Mouse (Mus musculus) MEL (cell line): ENCODE measurements around the gene Agbl2. TPM values are rescaled to one million over a fixed set of nuclear protein-coding genes. Genes with fewer than 3 reads are reported as not detected.

Experiments used
- DNase-seq: peaks from one replicate; pipeline ENCODE4 v3.0.0; 2011; ENCODE audit warnings: low read depth, low spot score
- H3K27ac ChIP-seq: 2 replicates; pipeline ENCODE4 v1.5.1; 2012; ENCODE audit warnings: low read depth, mild to moderate bottlenecking, control low read depth, low read length, moderate library complexity; ENCODE audit not compliant: control insufficient read depth
- H3K27me3 ChIP-seq, 2 experiments: fragments of 150-350 bp in 1 of 2; sonication (generic) in 1 of 2; 2 replicates each; pipeline ENCODE4 v1.6.1; 2012; ENCODE audit warnings: low read length in 2 of 2, mild to moderate bottlenecking in 2 of 2, improper control_type of control experiment in 1 of 2, moderate library complexity in 1 of 2; ENCODE audit not compliant: insufficient read depth in 2 of 2, control insufficient read depth in 1 of 2
- H3K36me3 ChIP-seq, 2 experiments: 2 replicates each; pipeline ENCODE4 v1.6.1; 2012 to 2014; ENCODE audit warnings: low read length in 2 of 2, improper control_type of control experiment in 1 of 2, inconsistent platforms in 1 of 2, mild to moderate bottlenecking in 1 of 2; ENCODE audit not compliant: insufficient read depth in 2 of 2, control insufficient read depth in 1 of 2
- H3K4me1 ChIP-seq, 2 experiments: fragments of 150-350 bp in 1 of 2; sonication (generic) in 1 of 2; 2 replicates each; pipeline ENCODE4 v1.6.1; 2012; ENCODE audit warnings: low read length in 2 of 2, improper control_type of control experiment in 1 of 2, mild to moderate bottlenecking in 1 of 2; ENCODE audit not compliant: insufficient read depth in 2 of 2, control insufficient read depth in 1 of 2
- H3K4me3 ChIP-seq, 2 experiments: fragments of 150-350 bp in 1 of 2; sonication (generic) in 1 of 2; 2 replicates each; pipeline ENCODE4 v1.5.1; 2012; ENCODE audit warnings: low read depth in 2 of 2, low read length in 2 of 2, mild to moderate bottlenecking in 2 of 2, moderate library complexity in 2 of 2, control low read depth in 1 of 2, improper control_type of control experiment in 1 of 2; ENCODE audit not compliant: control insufficient read depth in 1 of 2, insufficient read depth in 1 of 2
- H3K79me2 ChIP-seq: 2 replicates; pipeline ENCODE4 v1.6.1; 2012; ENCODE audit warnings: mild to moderate bottlenecking, low read length, moderate library complexity; ENCODE audit not compliant: control insufficient read depth, poor library complexity, insufficient read depth
- H3K9ac ChIP-seq: 2 replicates; pipeline ENCODE4 v1.6.1; 2012; ENCODE audit warnings: low read depth, mild to moderate bottlenecking, control low read depth, low read length, moderate library complexity; ENCODE audit not compliant: control insufficient read depth, poor library complexity, severe bottlenecking
- H3K9me3 ChIP-seq: fragments of 150-350 bp; sonication (generic); replicated peaks from 2 replicates; pipeline ENCODE4 v1.6.1; 2012; ENCODE audit warnings: mild to moderate bottlenecking, low read length, improper control_type of control experiment, moderate library complexity; ENCODE audit not compliant: insufficient read depth
- BHLHE40 ChIP-seq: IDR thresholded peaks from 2 replicates; pipeline ENCODE4 v1.6.1; 2012; ENCODE audit warnings: low read depth, mild to moderate bottlenecking, inconsistent platforms, low read length, improper control_type of control experiment, borderline replicate concordance
- CHD2 ChIP-seq: IDR thresholded peaks from 2 replicates; pipeline ENCODE4 v1.6.1; 2011; ENCODE audit warnings: low read length, improper control_type of control experiment
- CTCF ChIP-seq, 3 experiments: IDR thresholded peaks in 2 of 3; conservative IDR thresholded peaks in 1 of 3; 2 replicates each; pipeline ENCODE4 v1.5.1; 2011 to 2012; ENCODE audit warnings: low read length in 3 of 3, low read depth in 2 of 3, mild to moderate bottlenecking in 2 of 3, improper control_type of control experiment in 1 of 3, inconsistent platforms in 1 of 3, mixed read lengths in 1 of 3, moderate library complexity in 1 of 3; ENCODE audit not compliant: control insufficient read depth in 1 of 3, insufficient read depth in 1 of 3, poor library complexity in 1 of 3, severe bottlenecking in 1 of 3
- EP300 ChIP-seq, 2 experiments: IDR thresholded peaks; 2 replicates each; pipeline ENCODE4 v1.6.1; 2011; ENCODE audit warnings: improper control_type of control experiment in 2 of 2, low read length in 2 of 2, low read depth in 1 of 2, mild to moderate bottlenecking in 1 of 2
- JUND ChIP-seq: IDR thresholded peaks from 2 replicates; pipeline ENCODE4 v1.6.1; 2011; ENCODE audit warnings: low read depth, mild to moderate bottlenecking, improper control_type of control experiment, low read length
- KAT2A ChIP-seq: conservative IDR thresholded peaks from 2 replicates; pipeline ENCODE4 v1.6.1; 2012; ENCODE audit warnings: low read depth, low read length, improper control_type of control experiment, inconsistent platforms
- MAFK ChIP-seq: IDR thresholded peaks from 2 replicates; pipeline ENCODE4 v1.6.1; 2011; ENCODE audit warnings: low read depth, mild to moderate bottlenecking, low read length, improper control_type of control experiment, borderline replicate concordance
- MAZ ChIP-seq: IDR thresholded peaks from 2 replicates; pipeline ENCODE4 v1.6.1; 2012; ENCODE audit warnings: low read depth, mild to moderate bottlenecking, inconsistent platforms, low read length, improper control_type of control experiment
- MYB ChIP-seq: IDR thresholded peaks from 2 replicates; pipeline ENCODE4 v1.6.1; 2011; ENCODE audit warnings: mild to moderate bottlenecking, low read depth, low read length, improper control_type of control experiment
- MYC ChIP-seq: IDR thresholded peaks from 2 replicates; pipeline ENCODE4 v1.6.1; 2011; ENCODE audit warnings: low read depth, mild to moderate bottlenecking, low read length, improper control_type of control experiment, moderate library complexity
- NELFE ChIP-seq: IDR thresholded peaks from 2 replicates; pipeline ENCODE4 v1.6.1; 2011; ENCODE audit warnings: low read depth, low read length, improper control_type of control experiment
- POLR2A ChIP-seq, 2 experiments: IDR thresholded peaks; 2 replicates each; pipeline ENCODE4 v1.6.1; 2011 to 2012; ENCODE audit warnings: low read length in 2 of 2, mild to moderate bottlenecking in 2 of 2, control low read depth in 1 of 2, improper control_type of control experiment in 1 of 2, low read depth in 1 of 2, moderate library complexity in 1 of 2; ENCODE audit not compliant: control insufficient read depth in 1 of 2, insufficient read depth in 1 of 2, poor library complexity in 1 of 2
- POLR2AphosphoS2 ChIP-seq: IDR thresholded peaks from 2 replicates; pipeline ENCODE4 v1.6.1; 2011; ENCODE audit warnings: low read length, improper control_type of control experiment
- RAD21 ChIP-seq: IDR thresholded peaks from 2 replicates; pipeline ENCODE4 v1.6.1; 2011; ENCODE audit warnings: mild to moderate bottlenecking, low read depth, low read length, improper control_type of control experiment
- SIN3A ChIP-seq: IDR thresholded peaks from 2 replicates; pipeline ENCODE4 v1.6.1; 2012; ENCODE audit warnings: low read length, improper control_type of control experiment, inconsistent platforms
- SMC3 ChIP-seq: IDR thresholded peaks from 2 replicates; pipeline ENCODE4 v1.6.1; 2011; ENCODE audit warnings: low read depth, low read length, improper control_type of control experiment
- TAL1 ChIP-seq: IDR thresholded peaks from 2 replicates; pipeline ENCODE4 v1.6.1; 2012; ENCODE audit warnings: mild to moderate bottlenecking, inconsistent platforms, low read length, moderate library complexity, mixed read lengths
- UBTF ChIP-seq: IDR thresholded peaks from 2 replicates; pipeline ENCODE4 v1.6.1; 2012; ENCODE audit warnings: low read depth, mild to moderate bottlenecking, inconsistent platforms, low read length, improper control_type of control experiment, moderate library complexity, borderline replicate concordance; ENCODE audit not compliant: insufficient read depth
- USF1 ChIP-seq: IDR thresholded peaks from 2 replicates; pipeline ENCODE4 v1.6.1; 2014; ENCODE audit warnings: low read depth, mild to moderate bottlenecking, inconsistent platforms, low read length, improper control_type of control experiment, moderate library complexity
- USF2 ChIP-seq, 2 experiments: IDR thresholded peaks; 2 replicates each; pipeline ENCODE4 v1.6.1; 2011 to 2012; ENCODE audit warnings: improper control_type of control experiment in 2 of 2, low read length in 2 of 2, borderline replicate concordance in 1 of 2, inconsistent platforms in 1 of 2, low read depth in 1 of 2, mild to moderate bottlenecking in 1 of 2; ENCODE audit not compliant: insufficient read depth in 1 of 2
- ZMIZ1 ChIP-seq: IDR thresholded peaks from 2 replicates; pipeline ENCODE4 v1.6.1; 2012; ENCODE audit warnings: low read depth, mild to moderate bottlenecking, inconsistent platforms, low read length, improper control_type of control experiment, moderate library complexity
- ZNF384 ChIP-seq: IDR thresholded peaks from 2 replicates; pipeline ENCODE4 v1.6.1; 2012; ENCODE audit warnings: low read depth, mild to moderate bottlenecking, inconsistent platforms, low read length, improper control_type of control experiment
- polyA plus RNA-seq, 2 experiments: library from polyadenylated mRNA; stranded (reverse) in 1 of 2; unstranded in 1 of 2; fragments of >175 nt in 1 of 2; fragments of >200 nt in 1 of 2; gene quantifications; 2 replicates each; pipeline versions ENCODE4 v1.2.1 to v1.2.4; 2012; ENCODE audit warnings: low replicate concordance in 2 of 2, low read depth in 1 of 2; ENCODE audit not compliant: insufficient read length in 2 of 2, insufficient read depth in 1 of 2, missing spikeins in 1 of 2
- total RNA-seq: library from RNA; depleted of rRNA; stranded (reverse); fragments of 300-350 nt; gene quantifications from 2 replicates; pipeline ENCODE4 v1.2.3, GENCODE M21; 2012

Agbl2 gene
- total and polyA plus RNA-seq, 3 experiments: not detected

GRCm38 (mm10) chr2:90861486-90861885, 79.0 kb downstream of the Agbl2 start:
- Histone ChIP-seq H3K36me3 (peaks cover 0 to 36% of the 10 kb centered on the region in 2 experiments; a peak in 2 of 4 replicates), H3K4me3 (no peak overlapping the region), H3K4me1 (no peaks in the 10 kb centered on the region), H3K9ac (no peak overlapping the region), H3K9me3 (no peaks in the 10 kb centered on the region), H3K79me2 (no peaks in the 10 kb centered on the region), H3K27me3 (no peaks in the 10 kb centered on the region), H3K27ac (no peak overlapping the region)
- no peak for DNase-seq
- TF ChIP-seq ZMIZ1 (no peak), MYB (no peak), MAFK (no peak), NELFE (no peak), ZNF384 (no peak), UBTF (no peak), TAL1 (no peak), SMC3 (no peak), USF1 (no peak), KAT2A (no peak), EP300 (IDR thresholded peaks at IDR 0.05; ENCODE audit: low read depth in 1 of 2, low read length in 2 of 2) (no peak), POLR2AphosphoS2 (no peak), MYC (no peak), RAD21 (no peak), CTCF (IDR thresholded peaks at IDR 0.05 in 2 of 3, conservative IDR thresholded peaks at IDR 0.05 in 1 of 3; ENCODE audit: control insufficient read depth in 1 of 3, insufficient read depth in 1 of 3, low read depth in 2 of 3, low read length in 3 of 3, poor library complexity in 1 of 3, severe bottlenecking in 1 of 3) (no peak), BHLHE40 (no peak), POLR2A (IDR thresholded peaks at IDR 0.05; ENCODE audit: control insufficient read depth in 1 of 2, insufficient read depth in 1 of 2, low read depth in 1 of 2, low read length in 2 of 2, poor library complexity in 1 of 2) (no peak)

- Histone ChIP-seq H3K9ac (no peak overlapping the region), H3K27ac (no peak overlapping the region), H3K4me1 (no peaks in the 10 kb centered on the region; a peak in 1 of 4 replicates), H3K27me3 (no peaks in the 10 kb centered on the region), H3K4me3 (no peak overlapping the region)
- no peak for DNase-seq
- TF ChIP-seq NELFE: no peak
- TF ChIP-seq JUND: no peak
- TF ChIP-seq SIN3A: no peak
- no peak for TF ChIP-seq CHD2
- no peak for TF ChIP-seq USF2 (IDR thresholded peaks at IDR 0.05; ENCODE audit: borderline replicate concordance in 1 of 2, insufficient read depth in 1 of 2, low read depth in 1 of 2, low read length in 2 of 2)
- no peak for TF ChIP-seq MAZ
- TF ChIP-seq, all 39 proteins: peak for 0
- Histone ChIP-seq H3K9me3 (no peaks in the 10 kb centered on the region), H3K36me3 (peaks cover 0 to 21% of the 10 kb centered on the region in 2 experiments; a peak in 2 of 4 replicates), H3K79me2 (no peaks in the 10 kb centered on the region)
Measured at GRCm38 (mm10) chr2:90864184-90864583, 81.7 kb downstream of the Agbl2 start.
